Mouse (Mus musculus): ENCODE data around the gene Chchd10.

Gene Chchd10

GRCm38 (mm10) chr10:75916840-75917239 is 16.1 kb upstream of the Chchd10 start:
- no peak for TF ChIP-seq GATA4 (IDR thresholded peaks at IDR 0.05; ENCODE audit: insufficient replicate concordance, low read length)

- TF ChIP-seq GATA4 (IDR thresholded peaks at IDR 0.05; ENCODE audit: insufficient replicate concordance, low read length) = no peak
Measured at GRCm38 (mm10) chr10:75919026-75919425, 13.9 kb upstream of the Chchd10 start.

- 0 out of 2 replicates have a peak, but pooled peaks have one; percentile 4 for TF ChIP-seq GATA4 (IDR thresholded peaks at IDR 0.05; ENCODE audit: insufficient replicate concordance, low read length)
Measured at GRCm38 (mm10) chr10:75921026-75921725, 11.8 kb upstream of the Chchd10 start, which contains the start of gene Smarcb1. Gene Smarcb1, minus strand, starts transcription at chr10:75921617.

GRCm38 (mm10) chr10:75921726-75922560 is 11.0 kb upstream of the Chchd10 start:
- TF ChIP-seq GATA4 (IDR thresholded peaks at IDR 0.05; ENCODE audit: insufficient replicate concordance, low read length) = no peak

- TF ChIP-seq GATA4 (IDR thresholded peaks at IDR 0.05; ENCODE audit: insufficient replicate concordance, low read length) = no peak
Measured at GRCm38 (mm10) chr10:75924324-75924723, 8.6 kb upstream of the Chchd10 start.

GRCm38 (mm10) chr10:75926396-75926795 is 6.5 kb upstream of the Chchd10 start:
- no peak for TF ChIP-seq GATA4 (IDR thresholded peaks at IDR 0.05; ENCODE audit: insufficient replicate concordance, low read length)

- TF ChIP-seq GATA4 (IDR thresholded peaks at IDR 0.05; ENCODE audit: insufficient replicate concordance, low read length) = no peak
Measured at GRCm38 (mm10) chr10:75930304-75930703, 2.6 kb upstream of the Chchd10 start.

GRCm38 (mm10) chr10:75931311-75931710 is 1.6 kb upstream of the Chchd10 start:
- TF ChIP-seq GATA4 (IDR thresholded peaks at IDR 0.05; ENCODE audit: insufficient replicate concordance, low read length) = no peak

- TF ChIP-seq GATA4 (IDR thresholded peaks at IDR 0.05; ENCODE audit: insufficient replicate concordance, low read length) = no peak
Measured at GRCm38 (mm10) chr10:75932081-75932678, 750 bp upstream of the Chchd10 start.

- TF ChIP-seq GATA4 (IDR thresholded peaks at IDR 0.05; ENCODE audit: insufficient replicate concordance, low read length) = no peak
Measured at GRCm38 (mm10) chr10:75934991-75935390, 2.1 kb downstream of the Chchd10 start.

GRCm38 (mm10) chr10:75935680-75936541 is 3.0 kb downstream of the Chchd10 start, which contains the start of gene Mmp11:
Gene Mmp11, minus strand, starts transcription at chr10:75936496.
- TF ChIP-seq GATA4 (IDR thresholded peaks at IDR 0.05; ENCODE audit: insufficient replicate concordance, low read length) = no peak

- TF ChIP-seq GATA4 (IDR thresholded peaks at IDR 0.05; ENCODE audit: insufficient replicate concordance, low read length) = no peak
Measured at GRCm38 (mm10) chr10:75936909-75937667, 4.2 kb downstream of the Chchd10 start.

- TF ChIP-seq GATA4 (IDR thresholded peaks at IDR 0.05; ENCODE audit: insufficient replicate concordance, low read length) = no peak
Measured at GRCm38 (mm10) chr10:75937851-75938643, 5.1 kb downstream of the Chchd10 start.

Data from liver, adult (tissue).